Mouse (Mus musculus) heart, adult 18-20 months (tissue): ENCODE results near the gene Kcns3. TPM values are rescaled to one million over a fixed set of nuclear protein-coding genes. Genes with fewer than 3 reads are reported as not detected.
"Not testable (repeated sequence)": the region's sequence is repeated elsewhere in the genome, so short reads cannot be mapped to it uniquely, and the experiment has no call there.

Experiments used
- DNase-seq, 2 experiments: peaks; one replicate each; pipeline ENCODE4 v3.0.0; 2021 to 2022; ENCODE audit warnings: mixed read lengths in 1 of 2
- total RNA-seq, 2 experiments: library from RNA; stranded (reverse); gene quantifications; 2 replicates each; pipeline ENCODE4 v1.2.3; 2021

Kcns3 gene
- total RNA-seq, 2 experiments from 2014 or later, result 0.84 to 0.90 TPM

DNA sequence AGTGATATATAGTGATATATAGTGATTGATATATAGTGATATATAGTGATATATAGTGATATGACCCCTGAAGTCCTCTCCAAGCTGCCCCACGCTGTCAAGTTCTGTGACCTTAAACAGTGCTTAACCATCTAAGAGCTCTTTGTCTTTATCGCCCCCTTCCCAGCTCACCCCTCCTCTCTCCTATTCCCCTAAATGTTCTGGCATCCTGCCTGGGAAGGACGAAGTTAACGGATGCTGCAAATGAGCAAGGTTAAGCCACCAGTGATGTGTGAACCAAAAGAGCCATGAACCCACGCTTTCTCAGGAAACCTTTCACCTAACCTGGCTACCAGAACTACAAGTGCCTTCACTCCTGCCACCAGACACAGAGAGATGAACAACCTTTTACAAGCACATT lies 64.0 kb downstream of the Kcns3 start:
- DNase-seq, result no peak

DNA sequence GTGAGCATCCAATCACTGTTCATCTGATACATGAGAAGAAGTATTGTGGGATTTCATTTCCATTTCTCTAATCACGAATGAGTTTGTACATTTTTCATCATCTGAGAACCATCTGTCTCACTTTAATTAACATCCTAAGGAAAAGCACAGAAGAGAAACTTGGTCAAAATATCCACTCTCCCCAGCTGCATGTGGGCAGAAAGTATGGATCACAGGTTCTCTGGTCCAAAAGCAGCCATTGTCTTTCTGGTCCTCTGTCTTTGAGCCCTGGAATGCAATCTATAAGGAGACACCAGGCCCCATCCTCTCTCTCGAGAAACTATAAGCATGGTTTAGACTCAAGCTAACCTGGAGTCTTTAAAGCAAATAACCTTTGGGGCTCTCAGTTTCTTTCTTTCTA lies 79.8 kb downstream of the Kcns3 start:
- no peak for DNase-seq

DNA sequence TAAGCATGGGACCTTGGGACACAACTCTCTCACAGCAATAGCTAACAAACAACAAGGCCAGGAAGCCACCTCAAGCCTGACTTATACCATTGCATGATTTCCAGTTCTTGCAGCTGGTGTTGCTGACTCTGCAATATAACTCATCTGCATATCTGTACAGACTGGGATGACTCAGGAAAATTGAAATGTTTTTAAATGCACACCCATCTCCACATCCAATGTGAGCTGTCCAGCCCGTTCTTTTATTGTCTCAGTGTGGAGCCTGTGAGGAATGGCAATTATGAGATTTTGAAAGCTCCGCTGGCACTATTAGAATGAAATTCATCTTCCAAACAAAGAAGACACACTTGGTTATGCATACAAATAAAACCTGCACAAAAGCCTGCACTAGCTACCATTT lies 84.0 kb downstream of the Kcns3 start:
- no peak for DNase-seq

DNA sequence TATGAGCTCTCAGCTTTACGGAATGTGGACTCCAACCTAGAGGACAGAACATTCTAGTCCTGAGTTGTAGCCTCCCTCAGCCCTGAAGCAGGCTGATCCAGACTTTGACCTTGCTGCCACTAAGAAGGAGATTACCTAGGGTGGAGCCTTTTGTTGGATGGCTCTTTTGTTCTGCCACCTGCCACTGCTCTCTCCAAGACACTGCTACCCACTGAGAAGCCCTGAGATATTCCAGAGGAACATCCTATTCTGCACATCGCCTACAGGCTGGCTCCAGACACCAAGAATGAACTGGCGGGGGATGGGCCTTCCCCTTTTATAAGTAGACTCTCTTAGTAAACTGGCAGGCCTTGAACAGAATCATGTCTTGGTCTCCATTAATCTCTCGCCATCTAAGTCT lies 98.2 kb downstream of the Kcns3 start:
- not testable (repeated sequence) for DNase-seq

DNA sequence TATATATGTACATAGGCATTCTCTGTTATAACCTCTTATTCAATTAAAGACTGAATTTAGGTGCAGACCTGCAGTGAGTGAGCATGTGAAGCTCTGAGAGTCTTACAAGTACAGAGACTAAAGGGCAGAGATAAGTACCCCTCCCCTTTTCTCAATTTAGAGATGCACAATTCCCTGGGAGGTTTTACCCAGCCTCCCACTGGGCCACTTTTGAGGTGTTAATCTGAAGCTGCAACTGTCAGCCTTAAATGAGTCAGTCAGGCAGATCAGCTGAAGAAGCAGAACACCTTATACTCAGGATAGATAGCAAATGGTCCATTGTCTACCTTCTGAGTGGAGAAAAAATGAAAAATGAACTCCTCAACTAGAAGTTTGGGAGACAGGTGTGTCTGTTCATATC lies 109.0 kb downstream of the Kcns3 start:
- no peak for DNase-seq

Other genes starting within 250 kb of the Kcns3 start
- not detected for gene Msgn1, start 57.9 kb upstream of the Kcns3 start, total RNA-seq
- gene Gen1, start 114.7 kb upstream of the Kcns3 start, total RNA-seq, result 1 to 10 TPM; 1.1 to 1.3 TPM
- gene Smc6, start 114.8 kb upstream of the Kcns3 start, total RNA-seq, result 10 to 100 TPM; 39.0 to 50.7 TPM